Mouse (Mus musculus): ENCODE measurements at regions not wholly inside any gene's neighbourhood (a gene's known extent, or its start where the extent isn't known, plus 50 kb on each side); places are given as distances from the start of the nearest gene placed in this dataset.
A peak's percentile ranks its signal among the peaks of the same experiment; 100 is the strongest.

DNA sequence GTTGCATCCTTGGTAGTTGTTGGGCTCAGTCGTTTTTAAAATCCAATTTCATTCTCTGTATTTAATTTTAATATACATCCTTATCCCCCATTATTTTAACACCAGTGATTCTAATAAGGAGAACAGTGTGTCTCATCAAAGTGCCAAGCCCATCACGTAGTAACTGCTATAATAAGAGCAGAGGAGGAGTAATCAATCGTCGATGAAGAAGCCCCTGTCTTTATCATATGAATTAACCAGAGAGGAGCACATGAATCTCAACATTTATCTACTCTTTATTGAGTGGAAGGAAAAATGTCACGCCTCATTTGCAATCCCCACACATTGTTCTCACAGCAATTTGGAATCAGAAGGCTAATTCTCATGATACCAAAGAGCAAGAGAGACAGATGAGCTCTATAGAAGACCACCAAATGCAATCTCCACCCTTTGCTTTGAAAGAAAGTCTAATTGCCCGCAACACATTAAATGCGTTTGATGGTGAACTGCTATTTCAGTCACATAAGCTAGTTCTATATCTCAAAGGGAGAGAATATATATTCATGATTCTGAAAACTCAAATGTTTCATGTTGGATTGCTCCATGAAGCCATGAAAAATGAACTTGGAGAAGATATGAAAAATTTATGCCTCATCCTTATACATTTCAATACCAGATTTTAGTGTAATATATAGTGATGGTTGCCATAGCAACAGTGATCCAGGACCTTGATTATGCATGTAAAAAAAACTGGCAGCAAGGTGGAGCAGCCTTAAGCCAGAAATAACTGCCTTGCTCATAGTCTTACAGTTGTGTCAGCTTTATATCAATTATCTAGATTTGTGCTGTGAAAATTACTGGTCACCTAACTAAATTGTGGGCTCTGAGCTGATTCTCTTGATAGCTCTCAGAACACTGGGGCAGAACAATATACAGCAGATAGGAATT is 244.2 kb downstream of the Tmsb4x start:
- no peak for DNase-seq

DNA sequence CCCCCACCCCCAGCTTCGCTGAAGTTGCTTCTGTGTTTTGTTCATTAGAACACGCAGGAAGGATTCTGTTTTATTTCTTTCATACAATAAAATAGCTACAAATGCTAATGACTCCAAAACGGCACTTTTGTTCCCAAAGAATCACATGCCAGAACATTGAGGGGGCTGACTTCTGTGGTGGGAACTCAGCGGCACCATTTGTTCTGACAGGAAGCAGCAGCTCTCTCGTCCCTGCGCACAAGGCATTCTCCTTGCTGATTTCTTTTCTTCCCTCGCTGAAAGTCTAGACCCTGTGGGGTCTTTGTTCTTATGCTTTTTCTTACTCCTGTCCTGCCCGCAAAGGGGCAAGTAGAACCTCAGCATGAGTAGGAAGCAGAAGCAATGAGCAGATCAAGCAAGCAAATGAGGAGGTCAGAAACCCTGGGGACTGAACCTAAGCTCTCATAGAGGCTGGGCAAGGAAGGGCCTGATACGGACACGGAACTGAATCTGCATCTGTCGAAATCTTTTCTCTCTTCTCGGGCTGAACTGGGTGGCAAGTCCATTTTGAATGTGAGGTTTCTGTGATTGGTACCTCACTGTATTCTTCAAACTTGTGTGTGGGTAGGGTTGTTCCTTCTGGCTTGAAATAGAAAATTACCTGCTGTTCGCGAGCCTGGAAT is 256.5 kb downstream of the Tmsb4x start:
- no peak for DNase-seq

DNA sequence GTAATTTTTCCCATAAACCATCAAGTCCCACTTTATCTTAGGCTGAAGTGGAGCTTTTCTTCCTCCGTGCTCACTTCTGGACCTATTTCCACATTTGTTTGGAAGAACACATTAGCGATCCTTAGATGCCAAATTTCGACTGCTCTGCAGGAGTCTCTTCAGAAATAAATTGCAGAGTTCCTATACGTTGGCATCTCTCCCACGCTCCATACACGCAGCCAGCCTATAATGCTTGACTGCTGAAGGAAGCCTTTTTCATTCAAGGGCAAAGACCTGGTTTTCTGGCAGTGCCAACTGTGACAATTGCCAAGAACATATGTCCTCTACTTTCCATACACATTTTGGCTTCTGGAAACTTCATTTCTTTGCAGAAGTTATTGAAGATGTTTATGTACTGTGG is 258.1 kb downstream of the Tmsb4x start:
- DNase-seq: no peak

DNA sequence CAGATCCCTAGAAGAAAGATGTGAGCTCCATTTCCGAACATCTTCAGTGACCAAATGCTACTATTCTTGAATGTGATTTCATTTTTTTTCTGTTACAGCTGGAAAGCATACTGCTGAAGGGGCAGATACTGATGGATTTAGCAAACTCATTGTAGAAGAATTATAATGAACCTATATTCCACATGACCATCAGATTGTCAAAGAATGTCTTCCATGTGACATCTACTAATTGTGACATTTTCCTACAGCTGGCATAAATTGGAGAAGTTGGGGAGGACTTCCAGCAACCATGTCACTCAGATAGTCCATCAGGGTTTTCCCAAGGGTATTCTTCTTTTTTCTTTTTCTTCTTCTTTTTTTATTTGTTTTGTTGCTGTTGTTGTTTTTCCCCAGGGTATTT is 263.2 kb downstream of the Tmsb4x start:
- no peak for DNase-seq

DNA sequence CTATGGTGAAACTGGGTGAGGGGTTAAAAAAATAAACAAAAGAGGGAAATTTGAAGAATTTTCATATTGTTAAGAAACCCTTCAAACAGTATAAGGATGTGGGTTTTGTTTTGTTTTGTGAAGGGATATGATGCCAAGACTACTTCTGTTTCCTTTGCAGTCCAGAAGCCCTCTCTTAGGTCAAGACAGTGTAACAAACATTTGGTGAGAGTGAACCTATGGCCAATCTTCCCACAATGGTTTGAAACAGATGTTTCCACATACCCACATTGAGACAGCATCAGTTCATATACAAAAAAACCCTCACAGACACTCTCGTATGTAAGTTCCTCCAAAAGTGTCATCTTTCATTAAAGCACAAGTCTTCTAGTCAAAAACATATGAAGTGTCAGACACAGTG is 263.6 kb downstream of the Tmsb4x start:
- no peak for DNase-seq

DNA sequence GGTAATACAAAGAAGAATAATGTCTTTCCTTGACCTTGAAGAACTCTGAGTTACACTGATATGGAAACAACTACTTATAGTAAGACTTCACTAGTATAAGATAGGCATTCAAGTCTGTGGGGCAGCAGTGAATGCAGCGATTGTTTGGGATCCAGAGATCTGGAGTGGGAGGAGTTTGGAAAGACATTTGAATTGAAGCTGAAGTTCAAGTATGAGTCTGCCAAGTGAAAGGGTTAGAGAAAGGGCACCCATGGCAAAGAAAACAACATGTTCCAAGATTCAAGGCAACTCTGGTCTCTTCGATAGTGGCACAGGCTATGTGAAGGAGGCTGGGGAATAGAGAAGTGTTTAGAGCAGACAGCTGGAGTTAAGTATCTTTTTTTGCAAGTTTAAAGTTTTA is 275.3 kb downstream of the Tmsb4x start:
- DNase-seq: no peak

DNA sequence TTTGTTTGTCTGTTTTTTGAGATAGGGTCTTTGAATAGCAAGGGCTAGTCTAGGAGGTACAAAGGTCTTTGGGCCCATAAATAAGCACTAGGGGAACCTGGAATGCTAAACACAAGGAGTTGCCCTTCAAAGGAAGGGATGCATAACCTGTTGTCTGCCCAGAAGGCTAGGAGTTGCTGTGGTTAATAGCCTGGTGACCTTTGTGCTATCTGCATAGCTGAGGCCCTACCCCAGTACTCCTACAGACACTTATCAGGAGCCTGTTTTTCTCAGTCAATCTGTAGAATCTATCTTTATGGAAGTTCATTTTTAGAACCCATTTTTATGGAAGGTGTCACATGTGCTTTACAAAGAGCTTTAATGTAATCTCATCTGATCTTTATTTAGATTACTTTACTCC is 276.6 kb downstream of the Tmsb4x start:
- no peak for DNase-seq

DNA sequence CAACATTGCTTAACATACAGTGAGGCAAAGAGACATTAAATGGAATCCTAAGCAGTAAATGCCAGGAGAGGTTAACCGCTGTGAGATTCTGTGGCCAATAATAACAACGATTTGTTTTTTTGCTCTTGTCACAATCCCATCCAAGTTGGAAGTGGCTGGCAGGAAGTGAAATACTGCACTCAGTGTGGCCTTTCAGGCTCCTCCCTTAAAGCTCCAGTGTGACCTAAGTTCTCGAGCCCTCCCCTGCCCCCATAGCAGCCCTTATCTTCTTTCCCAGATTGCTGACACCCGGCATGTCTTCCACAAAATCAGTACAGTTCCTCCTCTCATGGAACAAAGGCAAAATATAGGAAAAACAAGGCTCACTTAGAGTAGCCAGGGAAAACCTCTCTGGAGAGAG is 278.1 kb downstream of the Tmsb4x start:
- DNase-seq: peak; percentile 48

DNA sequence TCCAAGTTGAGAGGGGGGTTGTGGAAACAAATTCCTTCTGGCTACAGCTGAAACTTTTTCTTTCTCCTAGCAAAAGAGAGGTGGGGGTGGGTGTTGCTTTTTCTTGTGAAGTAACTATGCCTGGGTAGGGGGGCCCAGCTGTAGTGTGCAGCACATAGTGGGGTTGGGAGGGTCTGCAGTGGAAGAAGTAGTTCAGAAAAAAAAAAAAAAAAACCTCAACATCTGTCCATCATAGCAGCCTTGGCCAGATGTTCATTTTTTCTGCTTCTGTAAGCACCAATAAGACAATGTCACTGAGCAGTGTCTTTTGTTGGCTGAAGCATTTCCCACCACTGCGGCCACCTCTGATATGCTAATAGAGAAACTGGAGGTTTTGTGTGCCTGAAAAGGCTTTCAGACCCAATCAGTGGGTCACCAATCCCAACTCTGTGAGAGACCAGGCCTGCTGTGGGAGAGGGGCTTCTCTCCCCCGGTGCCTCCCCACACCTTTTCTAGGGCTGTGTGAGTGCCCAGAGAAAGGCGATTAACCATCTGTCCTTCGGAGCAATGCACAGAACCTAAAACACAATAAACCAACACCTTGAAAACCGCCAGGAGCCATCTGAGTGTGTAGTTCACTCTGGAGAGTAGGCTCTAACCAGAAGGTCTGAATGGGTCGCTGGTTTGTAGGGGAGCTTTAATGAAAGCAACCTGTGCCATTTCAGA is 279.2 kb downstream of the Tmsb4x start:
- no peak for DNase-seq

DNA sequence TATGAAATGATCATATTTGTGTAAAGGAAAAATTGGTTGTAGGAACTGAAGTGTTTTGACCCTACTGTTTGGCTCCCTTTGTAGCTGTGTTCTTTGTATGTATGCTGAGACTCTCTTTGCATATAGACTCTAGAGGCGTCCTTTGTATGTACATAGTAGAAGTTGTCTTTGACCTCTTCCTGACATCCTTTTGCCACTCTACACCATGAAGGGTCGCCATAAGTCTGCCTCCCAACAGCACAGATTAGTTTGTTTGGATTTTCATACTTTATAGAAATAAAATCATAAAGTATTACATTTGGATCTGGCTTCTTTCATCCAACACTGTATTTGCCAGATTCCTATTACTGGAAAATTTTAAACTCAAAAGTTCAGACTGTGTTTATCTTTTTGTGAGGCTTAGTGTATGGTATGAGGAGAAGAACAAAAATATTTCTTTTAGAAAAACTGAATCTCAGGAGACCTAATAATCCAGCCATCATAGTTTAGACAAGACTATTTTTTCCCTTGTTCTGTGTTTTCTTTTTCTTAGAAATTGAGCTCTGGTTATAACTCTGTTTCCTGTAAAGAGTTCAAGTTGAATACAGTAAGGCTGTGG is 293.7 kb downstream of the Tmsb4x start:
- DNase-seq: no peak

DNA sequence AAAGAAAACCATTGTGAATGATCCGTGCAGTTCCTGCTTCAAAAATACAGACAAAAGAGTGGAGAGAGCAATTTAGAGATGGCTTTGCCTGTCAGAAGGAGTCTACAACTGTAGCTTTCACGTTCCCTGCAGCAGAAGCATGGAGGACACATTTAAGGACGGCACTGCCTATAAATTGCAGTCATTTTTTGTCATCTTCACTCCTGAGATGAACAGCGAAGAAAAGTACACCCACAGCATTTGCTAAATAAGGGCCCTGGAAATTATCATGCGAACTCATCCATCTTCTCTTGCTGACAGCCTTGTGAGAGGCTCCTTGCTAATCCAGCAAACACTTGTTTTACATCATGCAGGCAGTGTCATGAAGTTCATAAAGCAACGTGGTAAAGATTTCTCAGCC is 302.5 kb downstream of the Tmsb4x start:
- no peak for DNase-seq

DNA sequence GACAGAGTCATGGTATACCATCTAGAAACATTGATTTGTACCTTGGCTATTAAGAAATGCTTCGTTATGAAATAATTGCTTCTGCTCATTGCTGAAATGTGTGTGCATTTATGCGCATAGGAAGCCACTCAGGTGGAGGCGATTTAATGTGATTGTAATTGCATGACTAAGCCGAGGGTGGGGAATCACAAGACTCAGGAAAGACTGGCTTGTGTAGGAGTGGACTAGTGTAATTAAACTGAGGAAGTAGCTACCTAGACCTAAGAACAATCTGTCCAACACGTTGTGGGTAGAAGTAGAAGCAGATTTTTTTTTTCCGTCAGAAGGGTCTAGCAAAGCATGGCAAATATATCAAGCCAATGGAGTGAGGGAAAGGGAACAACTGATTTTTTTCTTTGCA is 308.4 kb downstream of the Tmsb4x start:
- DNase-seq: no peak

DNA sequence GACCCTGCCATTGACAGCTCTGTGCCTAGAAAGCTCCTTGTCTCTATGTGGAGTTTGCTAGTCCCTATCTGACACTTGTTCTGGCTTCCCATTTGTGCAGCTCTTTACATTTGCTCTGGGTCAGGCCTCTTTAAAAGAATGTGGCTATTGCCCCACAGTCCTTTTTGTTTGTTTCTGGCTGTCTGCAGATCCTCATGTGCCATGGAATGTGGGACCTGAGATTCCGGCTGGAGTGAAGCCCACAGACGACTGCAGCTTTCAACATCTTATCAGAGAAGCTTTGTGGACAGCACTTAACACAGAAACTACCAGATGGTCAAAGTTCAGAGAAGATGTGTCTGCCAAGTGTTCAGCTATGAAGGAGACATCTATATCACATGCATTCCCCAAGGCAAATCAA is 309.7 kb upstream of the Egfl6 start:
- DNase-seq: no peak

DNA sequence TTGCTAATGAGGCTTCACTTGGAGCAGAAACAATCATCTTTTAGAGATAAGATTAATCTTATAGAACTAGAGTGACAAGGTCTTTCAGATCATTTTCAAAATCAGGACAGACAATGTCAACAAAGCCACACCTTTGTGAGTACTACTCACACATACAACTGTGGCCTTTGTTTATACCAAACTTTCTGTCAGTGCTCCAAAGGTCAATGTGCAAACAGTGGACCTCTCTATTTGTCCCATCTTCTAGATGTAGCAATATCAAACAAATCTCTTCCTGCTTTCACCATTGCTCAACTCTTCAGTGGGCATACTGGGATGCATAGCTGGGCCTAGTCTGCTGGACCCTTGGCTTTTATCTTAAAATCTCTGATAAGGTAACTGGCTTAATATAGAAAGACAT is 300.9 kb upstream of the Egfl6 start:
- no peak for DNase-seq

DNA sequence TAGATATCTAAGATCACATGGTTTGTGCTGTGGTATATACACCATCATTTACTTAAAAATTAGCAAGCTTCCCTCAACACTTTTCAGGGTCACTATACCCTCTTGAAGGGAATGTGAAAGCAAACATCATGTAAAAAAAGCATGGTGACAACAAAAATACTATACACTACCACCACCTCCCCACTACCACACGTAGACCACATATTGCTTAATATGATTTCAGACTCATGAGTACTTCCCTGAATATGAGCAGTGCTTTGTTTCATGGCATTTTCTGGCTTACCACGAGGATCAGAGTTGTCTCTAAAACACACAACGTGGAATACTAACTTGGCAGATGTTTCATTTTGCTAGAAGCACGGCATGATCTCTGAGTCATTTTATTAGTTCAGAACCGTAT is 284.0 kb upstream of the Egfl6 start:
- no peak for DNase-seq

DNA sequence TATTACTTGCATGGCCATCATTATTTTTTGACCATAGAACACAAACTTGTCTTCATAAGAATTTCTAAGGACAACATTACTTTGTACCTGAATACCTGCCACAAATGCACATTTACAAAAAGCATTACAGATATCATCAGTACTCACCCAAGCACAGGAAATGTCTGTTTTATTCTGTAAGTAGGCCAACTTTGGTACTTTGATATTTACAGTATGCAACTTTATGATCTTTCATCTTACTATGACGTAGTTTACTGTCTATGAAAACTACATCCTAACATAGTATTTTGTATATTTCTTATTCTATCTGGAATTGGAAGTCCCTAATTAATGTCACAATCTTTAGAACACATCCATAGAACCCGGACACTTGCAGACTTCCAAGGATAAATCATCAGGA is 282.2 kb upstream of the Egfl6 start:
- no peak for DNase-seq

All from kidney, adult 11 months (tissue).